Mouse (Mus musculus) liver, postnatal 0 days (tissue): ENCODE measurements at regions not wholly inside any gene's neighbourhood (a gene's known extent, or its start where the extent isn't known, plus 50 kb on each side); places are given as distances from the start of the nearest gene placed in this dataset.
"Not testable (repeated sequence)": the region's sequence is repeated elsewhere in the genome, so short reads cannot be mapped to it uniquely, and the experiment has no call there.

Source experiments
- ATAC-seq: fragments of 200-750 bp; cut with Nextera tagmentation; 2 replicates; pipeline ENCODE4 v1.8.0; 2017; ENCODE audit warnings: mild to moderate bottlenecking, moderate library complexity
- DNase-seq: peaks from one replicate; pipeline ENCODE4 v3.0.0-alpha.2; 2016
- H3K27ac ChIP-seq: fragments of 300-500 bp; sonication (generic); 2 replicates; pipeline ENCODE4 v1.5.1; 2014; ENCODE audit warnings: antibody characterized with exemption, moderate library complexity, mild to moderate bottlenecking, low read depth
- H3K27me3 ChIP-seq: fragments of 300-500 bp; sonication (generic); 2 replicates; pipeline ENCODE4 v1.6.1; 2014; ENCODE audit warnings: low read length, control low read depth, mixed read lengths; ENCODE audit not compliant: insufficient read depth
- H3K36me3 ChIP-seq: fragments of 300-500 bp; sonication (generic); replicated peaks from 2 replicates; pipeline ENCODE4 v1.6.1; 2014; ENCODE audit warnings: mild to moderate bottlenecking, control low read depth, low read length, moderate library complexity, mixed read lengths; ENCODE audit not compliant: insufficient read depth
- H3K4me1 ChIP-seq: fragments of 300-500 bp; sonication (generic); 2 replicates; pipeline ENCODE4 v1.6.1; 2014; ENCODE audit warnings: antibody characterized with exemption, mild to moderate bottlenecking, control low read depth; ENCODE audit not compliant: insufficient read depth
- H3K4me2 ChIP-seq: fragments of 300-500 bp; sonication (generic); 2 replicates; pipeline ENCODE4 v1.6.1; 2014; ENCODE audit warnings: low read depth, mild to moderate bottlenecking, low read length, moderate library complexity, mixed read lengths
- H3K4me3 ChIP-seq: fragments of 300-500 bp; sonication (generic); 2 replicates; pipeline ENCODE4 v1.5.1; 2014; ENCODE audit warnings: low read depth, low read length
- H3K9ac ChIP-seq: fragments of 300-500 bp; sonication (generic); replicated peaks from 2 replicates; pipeline ENCODE4 v1.6.1; 2014; ENCODE audit warnings: mild to moderate bottlenecking, moderate library complexity
- H3K9me3 ChIP-seq: fragments of 300-500 bp; sonication (generic); 2 replicates; pipeline ENCODE4 v1.6.1; 2016; ENCODE audit warnings: mild to moderate bottlenecking, control low read depth, low read length, mixed read lengths
- CTCF ChIP-seq: sonication (generic); IDR thresholded peaks from 2 replicates; pipeline ENCODE4 v1.5.1; 2016; ENCODE audit warnings: antibody characterized with exemption, low read depth
- EP300 ChIP-seq: IDR thresholded peaks from 2 replicates; pipeline ENCODE4 v1.6.1; 2016; ENCODE audit warnings: antibody characterized with exemption, low read depth, mild to moderate bottlenecking
- WGBS: fragments of 180-500 bp; shearing (Covaris S2); extraction: QIAGEN DNeasy Blood & Tissue Kit; methylation state at CpG from one replicate; pipeline ENCODE4 v1.1.7; 2014; ENCODE audit not compliant: insufficient replicate concordance; 5-methylcytosine and 5-hydroxymethylcytosine counted together

DNA sequence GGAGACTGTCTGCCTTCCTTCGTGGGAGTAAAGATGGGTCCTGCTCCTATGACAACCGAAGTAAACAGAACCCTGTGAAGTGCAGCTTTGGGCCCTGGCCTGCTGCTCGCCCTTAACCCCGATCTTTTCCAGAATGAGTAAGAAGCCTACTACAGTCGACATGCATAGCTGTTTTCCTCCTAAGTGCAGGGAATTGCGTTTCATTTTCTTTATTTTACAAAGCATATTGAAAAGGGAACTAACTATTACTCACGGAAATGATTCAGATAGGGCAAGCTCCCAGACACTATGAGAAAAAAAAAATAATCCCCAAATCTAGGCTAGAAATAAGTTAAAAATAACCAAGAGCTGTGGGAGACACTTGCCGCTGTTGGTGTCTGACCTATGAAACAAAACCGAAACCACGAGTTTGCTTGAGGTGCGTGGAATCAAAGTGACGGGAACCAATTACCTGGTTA is 204.5 kb downstream of the Kif20b start:
- Histone ChIP-seq H3K27ac (no peak overlapping the region), H3K4me1 (no peaks in the 10 kb centered on the region), H3K9ac (peak overlapping the region; percentile 6; the same call in 1 of the 2 replicates), H3K4me2 (peak overlapping the region; percentile 59), H3K27me3 (no peaks in the 10 kb centered on the region), H3K36me3 (no peaks in the 10 kb centered on the region), H3K9me3 (no peaks in the 10 kb centered on the region), H3K4me3 (peak overlapping the region; percentile 29)
- TF ChIP-seq CTCF (no peak), EP300 (no peak)
- no peak for ATAC-seq
- 39% methylated on average over 12 of the region's 12 CpGs for WGBS
- no peak for DNase-seq

- no peaks in the 10 kb centered on the region for H3K9me3 ChIP-seq
- H3K9ac ChIP-seq, result no peak overlapping the region
- WGBS, result 69% methylated on average over 3 of the region's 3 CpGs
- ATAC-seq, result no peak
- no peaks in the 10 kb centered on the region for H3K36me3 ChIP-seq
- H3K27ac ChIP-seq, result no peak overlapping the region
- H3K4me3 ChIP-seq, result no peak overlapping the region
- no peaks in the 10 kb centered on the region for H3K4me1 ChIP-seq
- H3K27me3 ChIP-seq, result no peaks in the 10 kb centered on the region
- TF ChIP-seq EP300 (no peak), CTCF (no peak)
- no peak overlapping the region for H3K4me2 ChIP-seq
- no peak for DNase-seq
Measured at GRCm38 (mm10) chr19:35128104-35128503, 205.9 kb downstream of the Kif20b start.

- Histone ChIP-seq H3K27me3 (no peaks in the 10 kb centered on the region), H3K4me2 (no peak overlapping the region), H3K4me1 (no peaks in the 10 kb centered on the region), H3K4me3 (no peak overlapping the region), H3K9ac (no peak overlapping the region), H3K9me3 (no peaks in the 10 kb centered on the region), H3K27ac (no peak overlapping the region), H3K36me3 (no peaks in the 10 kb centered on the region)
- DNase-seq (no peak), ATAC-seq (no peak)
- no peak for TF ChIP-seq CTCF
- no peak for TF ChIP-seq EP300
Measured at GRCm38 (mm10) chr19:35143131-35143530, 221.0 kb downstream of the Kif20b start.

GRCm38 (mm10) chr19:35143781-35144180 is 221.6 kb downstream of the Kif20b start:
- TF ChIP-seq EP300 (no peak), CTCF (no peak)

GRCm38 (mm10) chr19:35149476-35149875 is 227.3 kb downstream of the Kif20b start:
- H3K9me3 ChIP-seq, H3K36me3 ChIP-seq, H3K27ac ChIP-seq, H3K4me1 ChIP-seq, ATAC-seq, DNase-seq, H3K9ac ChIP-seq, H3K4me2 ChIP-seq, H3K4me3 ChIP-seq, H3K27me3 ChIP-seq: not testable (repeated sequence)
- 55% methylated on average over 2 of the region's 2 CpGs for WGBS

More at GRCm38 (mm10) chr19:35143781-35144180, 221.6 kb downstream of the Kif20b start:
- no peak overlapping the region for H3K4me2 ChIP-seq
- no peak overlapping the region for H3K4me3 ChIP-seq
- H3K27me3 ChIP-seq, result no peaks in the 10 kb centered on the region
- H3K9ac ChIP-seq, result no peak overlapping the region
- H3K9me3 ChIP-seq, result no peaks in the 10 kb centered on the region
- H3K27ac ChIP-seq, result no peak overlapping the region
- 56% methylated on average over 2 of the region's 2 CpGs for WGBS
- no peaks in the 10 kb centered on the region for H3K4me1 ChIP-seq
- ATAC-seq (no peak), DNase-seq (no peak)
- no peaks in the 10 kb centered on the region for H3K36me3 ChIP-seq

- Histone ChIP-seq H3K9ac (no peak overlapping the region), H3K9me3 (no peaks in the 10 kb centered on the region), H3K27ac (no peak overlapping the region), H3K4me3 (no peak overlapping the region), H3K36me3 (no peaks in the 10 kb centered on the region), H3K4me1 (peaks cover 8% of the 10 kb centered on the region), H3K27me3 (no peaks in the 10 kb centered on the region), H3K4me2 (no peak overlapping the region)
- no peak for TF ChIP-seq EP300
- TF ChIP-seq CTCF, result no peak
- ATAC-seq (no peak), DNase-seq (no peak)
- WGBS, result 35% methylated on average over 6 of the region's 6 CpGs
Measured at GRCm38 (mm10) chr19:35150780-35151725, 228.9 kb downstream of the Kif20b start.
